Mouse (Mus musculus) kidney, postnatal 0 days (tissue): ENCODE measurements around the gene Klhl31. TPM values are rescaled to one million over a fixed set of nuclear protein-coding genes. Genes with fewer than 3 reads are reported as not detected.

Experiments used
- ATAC-seq: fragments of 200-750 bp; cut with Nextera tagmentation; replicated peaks from 2 replicates; pipeline ENCODE4 v1.8.0; 2017; ENCODE audit warnings: low read depth, moderate number of reproducible peaks, moderate TSS enrichment, moderate library complexity; ENCODE audit not compliant: low FRiP score
- DNase-seq: peaks from one replicate; pipeline ENCODE4 v3.0.0-alpha.2; 2016; ENCODE audit warnings: low spot score
- H3K27ac ChIP-seq: fragments of 300-500 bp; sonication (generic); 2 replicates; pipeline ENCODE4 v1.5.1; 2014; ENCODE audit warnings: mild to moderate bottlenecking
- H3K27me3 ChIP-seq: fragments of 300-500 bp; sonication (generic); 2 replicates; pipeline ENCODE4 v1.6.1; 2014; ENCODE audit warnings: low read length, mixed read lengths; ENCODE audit not compliant: insufficient read depth
- H3K36me3 ChIP-seq: fragments of 300-500 bp; sonication (generic); 2 replicates; pipeline ENCODE4 v1.6.1; 2014; ENCODE audit warnings: low read length, mixed read lengths; ENCODE audit not compliant: insufficient read depth
- H3K4me1 ChIP-seq: fragments of 300-500 bp; sonication (generic); replicated peaks from 2 replicates; pipeline ENCODE4 v1.6.1; 2014; ENCODE audit warnings: antibody characterized with exemption, low read length, mixed read lengths; ENCODE audit not compliant: insufficient read depth
- H3K4me2 ChIP-seq: fragments of 300-500 bp; sonication (generic); 2 replicates; pipeline ENCODE4 v1.6.1; 2014; ENCODE audit warnings: mild to moderate bottlenecking, low read length, moderate library complexity, mixed read lengths
- H3K4me3 ChIP-seq: fragments of 300-500 bp; sonication (generic); replicated peaks from 2 replicates; pipeline ENCODE4 v1.5.1; 2014; ENCODE audit warnings: low read depth, low read length
- H3K9ac ChIP-seq: fragments of 300-500 bp; sonication (generic); 2 replicates; pipeline ENCODE4 v1.6.1; 2014; ENCODE audit warnings: low read depth, low read length
- H3K9me3 ChIP-seq: fragments of 300-500 bp; sonication (generic); replicated peaks from 2 replicates; pipeline ENCODE4 v1.6.1; 2016; ENCODE audit warnings: low read length, inconsistent platforms, mixed read lengths
- CTCF ChIP-seq: IDR thresholded peaks from 2 replicates; pipeline ENCODE4 v1.5.1; 2016; ENCODE audit warnings: antibody characterized with exemption, low read depth, mild to moderate bottlenecking, moderate library complexity
- WGBS: fragments of 180-500 bp; shearing (Covaris S2); extraction: QIAGEN DNeasy Blood & Tissue Kit; methylation state at CpG from one replicate; pipeline ENCODE4 v1.1.7; 2014; 5-methylcytosine and 5-hydroxymethylcytosine counted together
- polyA plus RNA-seq: library from polyadenylated mRNA; unstranded; fragments of >200 nt; fragmentation: Nextera tagmentation; extraction: Ambion mirVana; gene quantifications from 2 replicates; pipeline ENCODE4 v1.2.1, GENCODE M21; 2015

Klhl31 gene
- polyA plus RNA-seq, 1 experiment from 2014 or later, result 0.49 TPM

GRCm38 (mm10) chr9:77596355-77596754 lies 39.9 kb upstream of the Klhl31 start:
- ATAC-seq, result 0 out of 2 replicates have a peak, but pooled peaks have one; percentile 29
- no peak overlapping the region for H3K9ac ChIP-seq
- no peak overlapping the region for H3K4me2 ChIP-seq
- no peak overlapping the region for H3K27ac ChIP-seq
- no peaks in the 10 kb centered on the region for H3K36me3 ChIP-seq
- peak; percentile 100 for TF ChIP-seq CTCF
- H3K9me3 ChIP-seq, result no peaks in the 10 kb centered on the region
- 28% methylated on average over 7 of the region's 7 CpGs for WGBS
- H3K4me3 ChIP-seq, result no peak overlapping the region
- DNase-seq, result peak; percentile 86
- no peaks in the 10 kb centered on the region for H3K4me1 ChIP-seq
- H3K27me3 ChIP-seq, result no peaks in the 10 kb centered on the region

GRCm38 (mm10) chr9:77598560-77598959 lies 37.7 kb upstream of the Klhl31 start:
- H3K9ac ChIP-seq, result no peak overlapping the region
- 26% methylated on average over 3 of the region's 3 CpGs for WGBS
- no peak overlapping the region for H3K27ac ChIP-seq
- ATAC-seq (no peak), DNase-seq (peak; percentile 43)
- no peaks in the 10 kb centered on the region for H3K27me3 ChIP-seq
- no peak overlapping the region for H3K4me3 ChIP-seq
- no peak for TF ChIP-seq CTCF
- no peaks in the 10 kb centered on the region for H3K36me3 ChIP-seq
- no peaks in the 10 kb centered on the region for H3K9me3 ChIP-seq
- no peak overlapping the region for H3K4me2 ChIP-seq
- H3K4me1 ChIP-seq, result no peaks in the 10 kb centered on the region

DNA sequence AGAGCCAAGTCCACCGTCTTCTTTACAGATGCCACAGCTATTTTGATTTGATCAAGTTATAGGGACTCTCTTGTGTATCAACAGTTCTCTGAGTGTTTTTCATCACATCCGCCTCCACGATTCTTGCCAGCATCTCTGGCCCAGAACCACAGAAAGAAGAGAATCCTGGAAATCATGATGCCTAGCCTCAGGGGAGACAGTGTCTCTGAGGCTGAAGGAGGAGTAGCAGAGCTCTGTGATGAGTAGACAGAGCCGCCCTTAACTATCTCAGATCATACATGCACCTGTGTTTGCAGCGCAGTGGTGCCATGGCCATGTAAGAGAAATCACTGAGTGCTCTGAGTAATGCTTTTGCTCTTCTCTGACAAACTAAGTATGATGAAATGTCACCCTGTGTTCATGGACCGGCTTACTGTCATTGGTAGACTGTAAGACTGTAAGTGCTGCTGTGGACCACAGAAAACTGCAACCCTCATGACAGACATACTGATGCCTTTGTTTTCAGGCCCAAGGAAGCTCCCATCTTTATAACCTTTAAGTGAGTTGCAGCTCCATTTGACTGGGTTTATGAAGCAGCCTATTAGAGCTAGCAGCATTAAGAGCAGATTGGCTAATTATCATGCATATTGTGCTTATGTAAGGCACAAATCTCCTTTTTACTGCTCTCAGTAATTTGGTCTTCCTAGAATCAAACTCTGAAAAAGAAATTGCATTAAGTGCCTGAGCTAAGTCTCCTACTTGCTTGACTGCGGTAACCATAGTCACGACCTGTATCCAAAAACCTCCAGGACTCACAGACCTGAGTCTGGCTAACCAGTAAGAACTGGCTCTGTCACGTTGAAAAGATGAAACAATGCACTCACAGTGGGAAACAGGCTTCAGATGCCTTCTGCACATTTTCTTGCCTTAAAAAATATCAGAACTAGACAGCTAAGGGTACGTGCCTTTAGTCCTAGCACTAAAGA lies 33.7 kb upstream of the Klhl31 start:
- Histone ChIP-seq H3K27me3 (no peaks in the 10 kb centered on the region), H3K4me3 (no peak overlapping the region), H3K9me3 (no peaks in the 10 kb centered on the region), H3K4me2 (no peak overlapping the region), H3K4me1 (no peaks in the 10 kb centered on the region), H3K27ac (no peak overlapping the region; the same call in 1 of the 2 replicates), H3K36me3 (no peaks in the 10 kb centered on the region), H3K9ac (no peak overlapping the region)
- WGBS, result 82% methylated on average over 10 of the region's 10 CpGs
- ATAC-seq, result no peak
- DNase-seq, result no peak
- TF ChIP-seq CTCF, result no peak

- DNase-seq (no peak), ATAC-seq (no peak)
- WGBS, result 86% methylated on average over 1 of the region's 1 CpGs
- Histone ChIP-seq H3K9me3 (no peaks in the 10 kb centered on the region), H3K36me3 (no peaks in the 10 kb centered on the region), H3K9ac (no peak overlapping the region), H3K4me2 (no peak overlapping the region), H3K27me3 (no peaks in the 10 kb centered on the region), H3K4me1 (no peaks in the 10 kb centered on the region), H3K4me3 (no peak overlapping the region), H3K27ac (no peak overlapping the region)
- no peak for TF ChIP-seq CTCF
Measured at GRCm38 (mm10) chr9:77603965-77604509, 32.3 kb upstream of the Klhl31 start.

GRCm38 (mm10) chr9:77607295-77607694 lies 29.0 kb upstream of the Klhl31 start:
- WGBS, result 81% methylated on average over 6 of the region's 6 CpGs
- H3K36me3 ChIP-seq, result no peaks in the 10 kb centered on the region
- H3K4me3 ChIP-seq, result no peak overlapping the region
- H3K27ac ChIP-seq, result no peak overlapping the region
- ATAC-seq (no peak), DNase-seq (no peak)
- H3K9ac ChIP-seq, result no peak overlapping the region
- H3K27me3 ChIP-seq, result no peaks in the 10 kb centered on the region
- no peaks in the 10 kb centered on the region for H3K9me3 ChIP-seq
- H3K4me1 ChIP-seq, result no peaks in the 10 kb centered on the region
- H3K4me2 ChIP-seq, result no peak overlapping the region
- no peak for TF ChIP-seq CTCF

DNA sequence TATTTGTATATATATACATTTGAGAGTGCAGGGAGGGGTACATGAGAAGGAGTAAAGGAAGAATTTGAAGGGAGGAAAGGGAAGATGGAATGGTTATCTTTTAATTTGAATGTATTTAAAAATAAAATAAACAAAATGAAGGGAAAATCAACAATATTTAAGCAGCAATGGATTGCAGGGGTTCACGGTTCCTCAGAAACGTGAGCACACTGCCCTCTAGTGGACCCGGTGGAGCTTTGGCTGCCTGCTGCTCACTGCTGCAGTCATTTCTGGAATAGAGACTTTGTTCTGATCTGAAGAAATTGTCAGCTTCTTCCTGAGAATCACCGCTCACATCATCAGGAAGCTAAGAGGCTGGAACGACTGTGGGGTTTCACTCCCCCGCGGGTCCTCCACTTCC lies 28.5 kb upstream of the Klhl31 start:
- WGBS, result 32% methylated on average over 5 of the region's 7 CpGs
- TF ChIP-seq CTCF, result peak; percentile 74
- ATAC-seq, result no peak

More for the DNA sequence above, 28.5 kb upstream of the Klhl31 start:
- H3K27me3 ChIP-seq, result no peaks in the 10 kb centered on the region
- H3K4me2 ChIP-seq, result no peak overlapping the region
- DNase-seq, result peak; percentile 70
- H3K9ac ChIP-seq, result no peak overlapping the region
- no peak overlapping the region for H3K4me3 ChIP-seq
- no peaks in the 10 kb centered on the region for H3K36me3 ChIP-seq
- no peaks in the 10 kb centered on the region for H3K9me3 ChIP-seq
- no peaks in the 10 kb centered on the region for H3K4me1 ChIP-seq
- no peak overlapping the region for H3K27ac ChIP-seq
